Mouse (Mus musculus): ENCODE results near the gene Rhbdd1.

- TF ChIP-seq CTCF (IDR thresholded peaks at IDR 0.05; ENCODE audit: borderline replicate concordance, insufficient read depth, low read depth, low read length) (no peak), POLR2A (IDR thresholded peaks at IDR 0.05; ENCODE audit: borderline replicate concordance, insufficient read depth, low read length) (no peak)
These were observed 73.1 kb downstream of the Rhbdd1 start for GRCm38 (mm10) chr1:82389371-82389770.
